Mouse (Mus musculus): ENCODE data around the gene Gm10153.
"Not testable (repeated sequence)": the region's sequence is repeated elsewhere in the genome, so short reads cannot be mapped to it uniquely, and the experiment has no call there.

The Gm10153 gene

DNA sequence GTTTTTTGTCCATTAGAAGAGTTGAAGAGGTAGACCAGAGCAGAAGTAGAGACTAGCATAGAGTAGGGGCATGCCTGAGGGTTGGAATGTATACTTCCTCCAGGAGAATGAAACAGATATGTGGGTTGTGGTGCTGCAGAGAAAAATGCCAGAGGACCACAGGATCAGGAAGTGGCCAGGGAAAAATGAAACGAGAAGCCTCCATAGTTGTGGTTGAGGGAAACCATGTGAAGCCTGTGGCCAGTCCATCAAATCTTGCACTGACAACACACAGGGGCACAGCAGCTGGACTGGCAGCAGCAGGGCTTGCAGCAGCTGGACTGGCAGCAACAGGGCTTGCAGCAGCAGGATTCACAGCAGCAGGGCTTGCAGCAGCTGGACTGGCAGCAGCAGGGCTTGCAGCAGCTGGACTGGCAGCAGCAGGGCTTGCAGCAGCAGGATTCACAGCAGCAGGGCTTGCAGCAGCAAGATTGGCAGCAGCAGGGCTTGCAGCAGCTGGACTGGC lies 46.6 kb downstream of the Gm10153 start:
- not testable (repeated sequence) for DNase-seq

DNA sequence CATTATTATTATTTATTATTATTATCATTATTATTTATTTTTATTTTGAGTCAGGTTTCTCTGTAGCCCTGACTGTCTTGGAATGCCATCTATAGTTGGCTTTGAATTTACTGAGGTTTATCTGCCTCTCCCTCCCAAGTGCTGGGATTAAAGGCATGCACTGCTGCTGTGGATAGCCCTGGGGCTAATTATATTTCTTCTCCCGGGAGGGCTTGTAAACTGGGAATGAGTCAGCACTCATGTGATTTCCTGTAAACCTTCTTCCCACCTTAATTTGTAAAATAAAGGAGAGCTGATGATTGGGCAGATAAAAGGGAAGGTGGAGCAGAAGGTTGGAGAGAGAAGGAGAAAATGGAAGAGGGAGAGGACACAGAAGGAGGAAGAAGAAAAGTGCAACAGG lies 49.5 kb downstream of the Gm10153 start:
- DNase-seq = no peak

Measured in kidney, postnatal 14 days (tissue).